Mouse (Mus musculus): ENCODE results near the gene Olfr1535. TPM values are rescaled to one million over a fixed set of nuclear protein-coding genes. Genes with fewer than 3 reads are reported as not detected.

Olfr1535 gene
- not detected for total RNA-seq (2021)

GRCm38 (mm10) chr13:21559793-21560192 is at the start of gene Olfr1535:
TSS of gene Olfr1535 (minus strand) at chr13:21559893.
- no peak for DNase-seq (ENCODE audit: extremely low spot score in 1 of 2, low spot score in 1 of 2)

- DNase-seq (ENCODE audit: extremely low spot score in 1 of 2, low spot score in 1 of 2) = no peak
Observed at GRCm38 (mm10) chr13:21591618-21592017, 31.9 kb upstream of the Olfr1535 start.

GRCm38 (mm10) chr13:21581659-21582058 is 22.0 kb upstream of the Olfr1535 start, which contains the start of gene Olfr1364:
TSS of gene Olfr1364 (minus strand) at chr13:21581759.
- DNase-seq (ENCODE audit: extremely low spot score in 1 of 2, low spot score in 1 of 2) = no peak

GRCm38 (mm10) chr13:21550416-21551110 is 9.1 kb downstream of the Olfr1535 start:
- DNase-seq (ENCODE audit: extremely low spot score in 1 of 2, low spot score in 1 of 2) = no peak

GRCm38 (mm10) chr13:21549487-21549886 is 10.2 kb downstream of the Olfr1535 start:
- no peak for DNase-seq (ENCODE audit: extremely low spot score in 1 of 2, low spot score in 1 of 2)

GRCm38 (mm10) chr13:21542708-21543107 is 17.0 kb downstream of the Olfr1535 start, which contains the start of gene Olfr1366:
TSS of gene Olfr1366 (minus strand) at chr13:21542808.
- DNase-seq (ENCODE audit: extremely low spot score in 1 of 2, low spot score in 1 of 2) = no peak

GRCm38 (mm10) chr13:21530781-21531201 is 28.9 kb downstream of the Olfr1535 start, which contains the start of gene Zkscan8:
TSS of gene Zkscan8 (minus strand) at chr13:21531120.
- DNase-seq (ENCODE audit: extremely low spot score in 1 of 2, low spot score in 1 of 2) = peak; percentile 78 to 83

GRCm38 (mm10) chr13:21530136-21530535 is 29.6 kb downstream of the Olfr1535 start:
- no peak for DNase-seq (ENCODE audit: extremely low spot score in 1 of 2, low spot score in 1 of 2)

GRCm38 (mm10) chr13:21506221-21506649 is 53.5 kb downstream of the Olfr1535 start:
- peak; percentile 62 to 67 for DNase-seq (ENCODE audit: extremely low spot score in 1 of 2, low spot score in 1 of 2)

Other genes starting within 250 kb of the Olfr1535 start
- not detected for gene Gpx6, start 247.8 kb downstream of the Olfr1535 start, total RNA-seq (2021)
- gene Olfr1367, start 213.0 kb downstream of the Olfr1535 start, total RNA-seq (2021) = not detected
- gene Zscan12, start 197.1 kb downstream of the Olfr1535 start, total RNA-seq (2021) = 1 to 10 TPM; 8.5 to 9.7 TPM
- 10 to 100 TPM; 35.6 to 42.4 TPM for gene Zkscan3, start 157.1 kb downstream of the Olfr1535 start, total RNA-seq (2021)
- gene Pgbd1, start 118.8 kb downstream of the Olfr1535 start, total RNA-seq (2021) = 1 to 10 TPM; 1.2 to 1.8 TPM
- gene Zscan26, start 106.2 kb downstream of the Olfr1535 start, total RNA-seq (2021) = 10 to 100 TPM; 45.3 to 47.3 TPM
- gene Nkapl, start 91.4 kb downstream of the Olfr1535 start, total RNA-seq (2021) = 1 to 10 TPM in 1 of 2 experiments, under 1 TPM in 1; 0.91 to 1.6 TPM
- gene Zkscan4, start 81.0 kb downstream of the Olfr1535 start, total RNA-seq (2021) = 1 to 10 TPM; 5.8 to 6.7 TPM
- not detected for gene Gm10065, start 80.5 kb downstream of the Olfr1535 start, total RNA-seq (2021)
- gene AK157302, start 64.7 kb downstream of the Olfr1535 start, total RNA-seq (2021) = 10 to 100 TPM; 21.2 to 24.4 TPM
- gene Gm11273, start 58.5 kb downstream of the Olfr1535 start, total RNA-seq (2021) = 10 to 100 TPM; 68.8 to 76.1 TPM
- gene Zkscan8, start 28.8 kb downstream of the Olfr1535 start, total RNA-seq (2021) = 10 to 100 TPM; 16.4 to 17.0 TPM
- not detected for gene Olfr1366, start 17.1 kb downstream of the Olfr1535 start, total RNA-seq (2021)
- gene Olfr1364, start 21.9 kb upstream of the Olfr1535 start, total RNA-seq (2021) = not detected
- not detected for gene Olfr1362, start 54.1 kb upstream of the Olfr1535 start, total RNA-seq (2021)
- not detected for gene Olfr11, start 82.6 kb upstream of the Olfr1535 start, total RNA-seq (2021)
- gene Olfr1361, start 103.5 kb upstream of the Olfr1535 start, total RNA-seq (2021) = not detected
- not detected for gene Olfr1360, start 117.5 kb upstream of the Olfr1535 start, total RNA-seq (2021)
- gene Olfr1359, start 138.2 kb upstream of the Olfr1535 start, total RNA-seq (2021) = not detected
- 10 to 100 TPM; 32.0 to 37.1 TPM for gene Hist1h2bl, start 156.2 kb upstream of the Olfr1535 start, total RNA-seq (2021)
- gene Hist1h2ai, start 156.5 kb upstream of the Olfr1535 start, total RNA-seq (2021) = 10 to 100 TPM; 25.2 to 27.6 TPM
- 10 to 100 TPM; 51.7 to 65.0 TPM for gene Hist1h3h, start 157.8 kb upstream of the Olfr1535 start, total RNA-seq (2021)
- gene Hist1h2bm, start 162.2 kb upstream of the Olfr1535 start, total RNA-seq (2021) = 1 to 10 TPM; 6.5 to 8.1 TPM
- gene Hist1h4j, start 175.2 kb upstream of the Olfr1535 start, total RNA-seq (2021) = 10 to 100 TPM; 17.6 to 19.5 TPM
- 100 to 1,000 TPM; 272 to 320 TPM for gene Hist1h4k, start 190.6 kb upstream of the Olfr1535 start, total RNA-seq (2021)
- 10 to 100 TPM; 10.9 to 18.2 TPM for gene Hist1h2ak, start 193.9 kb upstream of the Olfr1535 start, total RNA-seq (2021)
- gene Hist1h2bn, start 194.2 kb upstream of the Olfr1535 start, total RNA-seq (2021) = 10 to 100 TPM in 1 of 2 experiments, 1 to 10 TPM in 1; 8.6 to 12.1 TPM
- gene Hist1h1b, start 220.7 kb upstream of the Olfr1535 start, total RNA-seq (2021) = 1 to 10 TPM; 7.3 to 9.3 TPM
- gene Hist1h3i, start 223.5 kb upstream of the Olfr1535 start, total RNA-seq (2021) = 10 to 100 TPM; 58.3 to 73.7 TPM
- 1 to 10 TPM; 1.9 to 3.0 TPM for gene Hist1h2an, start 227.3 kb upstream of the Olfr1535 start, total RNA-seq (2021)
- gene Hist1h2bp, start 227.6 kb upstream of the Olfr1535 start, total RNA-seq (2021) = 10 to 100 TPM in 1 of 2 experiments, 1 to 10 TPM in 1; 5.0 to 13.2 TPM

All from layer of hippocampus, postnatal 25 days (tissue).